Mouse (Mus musculus) brain, embryonic 14.5 days (tissue): Measurements from ENCODE around the gene Parp14.

Source experiments
- CTCF ChIP-seq: fragments of 200-500 bp; IDR thresholded peaks from 2 replicates; pipeline ENCODE4 v1.5.1; 2012; ENCODE audit warnings: inconsistent platforms, mild to moderate bottlenecking, moderate library complexity, borderline replicate concordance; ENCODE audit not compliant: insufficient read depth, insufficient read length; ENCODE audit errors: extremely low read depth
- POLR2A ChIP-seq: fragments of 200-500 bp; IDR thresholded peaks from 2 replicates; pipeline ENCODE4 v1.6.1; 2012; ENCODE audit warnings: mild to moderate bottlenecking, inconsistent platforms, borderline replicate concordance; ENCODE audit not compliant: poor library complexity, insufficient read depth, insufficient read length, severe bottlenecking; ENCODE audit errors: extremely low read depth

GRCm38 (mm10) chr16:35787163-35787562, 84.2 kb downstream of the Parp14 start:
- TF ChIP-seq CTCF (no peak), POLR2A (no peak)
